Mouse (Mus musculus) c-Kit-positive CD71-negative TER-119-negative erythroid progenitor cells, embryonic 14.5 days (primary cell): ENCODE results near the gene Anks6.
A peak's percentile ranks its signal among the peaks of the same experiment; 100 is the strongest.

Source experiments
- DNase-seq: peaks from one replicate; pipeline ENCODE4 v3.0.0-alpha.2; 2013; ENCODE audit warnings: low read depth

Anks6 gene

GRCm38 (mm10) chr4:47043866-47044265 is 13.4 kb downstream of the Anks6 start:
- DNase-seq: no peak

- no peak for DNase-seq
These were observed 17.6 kb downstream of the Anks6 start for GRCm38 (mm10) chr4:47039586-47039985.

GRCm38 (mm10) chr4:47037321-47037657 is 19.9 kb downstream of the Anks6 start:
- peak; percentile 76 for DNase-seq

GRCm38 (mm10) chr4:47036486-47037320 is 20.5 kb downstream of the Anks6 start:
- DNase-seq: no peak

- no peak for DNase-seq
These were observed 21.7 kb downstream of the Anks6 start for GRCm38 (mm10) chr4:47035536-47035935.

GRCm38 (mm10) chr4:47032171-47032570 is 25.1 kb downstream of the Anks6 start:
- no peak for DNase-seq

- DNase-seq: no peak
These were observed 28.4 kb downstream of the Anks6 start for GRCm38 (mm10) chr4:47028791-47029190.

GRCm38 (mm10) chr4:47023949-47024348 is 33.3 kb downstream of the Anks6 start:
- no peak for DNase-seq

GRCm38 (mm10) chr4:47022804-47023603 is 34.2 kb downstream of the Anks6 start:
- DNase-seq: no peak

- peak; percentile 31 for DNase-seq
These were observed 36.7 kb downstream of the Anks6 start for GRCm38 (mm10) chr4:47020563-47020962.

GRCm38 (mm10) chr4:47015156-47015555 is 42.1 kb downstream of the Anks6 start:
- no peak for DNase-seq

- no peak for DNase-seq
These were observed 44.8 kb downstream of the Anks6 start for GRCm38 (mm10) chr4:47012476-47012875.

GRCm38 (mm10) chr4:47010400-47011231 is 46.6 kb downstream of the Anks6 start:
- peak; percentile 56 for DNase-seq

GRCm38 (mm10) chr4:47000626-47001395 is 56.4 kb downstream of the Anks6 start:
- DNase-seq: no peak

- DNase-seq: no peak
These were observed 59.3 kb downstream of the Anks6 start for GRCm38 (mm10) chr4:46997969-46998368.

GRCm38 (mm10) chr4:46992827-46993473 is 64.3 kb downstream of the Anks6 start:
- DNase-seq: peak; percentile 37

GRCm38 (mm10) chr4:46991959-46992316 is 65.3 kb downstream of the Anks6 start:
- no peak for DNase-seq

- no peak for DNase-seq
These were observed 65.9 kb downstream of the Anks6 start, which contains the start of gene Gabbr2 for GRCm38 (mm10) chr4:46991016-46991958. Gene Gabbr2, minus strand, starts transcription at chr4:46991873.

GRCm38 (mm10) chr4:46990281-46991015 is 66.8 kb downstream of the Anks6 start:
- DNase-seq: no peak
